Mouse (Mus musculus) stomach, embryonic 16.5 days (tissue): Measurements from ENCODE around the gene Cd96. TPM values are rescaled to one million over a fixed set of nuclear protein-coding genes. Genes with fewer than 3 reads are reported as not detected.

ENCODE experiments used
- ATAC-seq: fragments of 200-750 bp; cut with Nextera tagmentation; 2 replicates; pipeline ENCODE4 v1.8.0; 2017; ENCODE audit warnings: moderate number of reproducible peaks, moderate TSS enrichment; ENCODE audit not compliant: insufficient read depth, low FRiP score
- H3K27ac ChIP-seq: fragments of 300-500 bp; sonication (generic); 2 replicates; pipeline ENCODE4 v1.5.1; 2014; ENCODE audit warnings: low read length
- H3K27me3 ChIP-seq: fragments of 300-500 bp; sonication (generic); 2 replicates; pipeline ENCODE4 v1.6.1; 2014; ENCODE audit warnings: low read length, control low read depth, mixed read lengths; ENCODE audit not compliant: control insufficient read depth, insufficient read depth
- H3K36me3 ChIP-seq: fragments of 300-500 bp; sonication (generic); 2 replicates; pipeline ENCODE4 v1.6.1; 2014; ENCODE audit warnings: low read length; ENCODE audit not compliant: control insufficient read depth, insufficient read depth
- H3K4me1 ChIP-seq: fragments of 300-500 bp; sonication (generic); 2 replicates; pipeline ENCODE4 v1.6.1; 2014; ENCODE audit warnings: low read length, control low read depth, mixed read lengths; ENCODE audit not compliant: control insufficient read depth, insufficient read depth
- H3K4me2 ChIP-seq: fragments of 300-500 bp; sonication (generic); 2 replicates; pipeline ENCODE4 v1.6.1; 2014; ENCODE audit warnings: low read depth, low read length, mixed read lengths
- H3K4me3 ChIP-seq: fragments of 300-500 bp; sonication (generic); replicated peaks from 2 replicates; pipeline ENCODE4 v1.5.1; 2014; ENCODE audit warnings: mild to moderate bottlenecking, low read length
- H3K9ac ChIP-seq: fragments of 300-500 bp; sonication (generic); 2 replicates; pipeline ENCODE4 v1.6.1; 2014; ENCODE audit warnings: low read length
- H3K9me3 ChIP-seq: fragments of 300-500 bp; sonication (generic); replicated peaks from 2 replicates; pipeline ENCODE4 v1.6.1; 2016; ENCODE audit warnings: low read length, control low read depth; ENCODE audit not compliant: control insufficient read depth
- WGBS: fragments of 180-500 bp; shearing (Covaris S2); extraction: QIAGEN DNeasy Blood & Tissue Kit; methylation state at CpG from one replicate; pipeline ENCODE4 v1.1.7; 2014; 5-methylcytosine and 5-hydroxymethylcytosine counted together
- polyA plus RNA-seq: library from polyadenylated mRNA; unstranded; fragments of >200 nt; fragmentation: Nextera tagmentation; extraction: Ambion mirVana; gene quantifications from 2 replicates; pipeline ENCODE4 v1.2.1, GENCODE M21; 2015

Cd96 gene
- polyA plus RNA-seq, 1 experiment from 2014 or later = 0.09 TPM

DNA sequence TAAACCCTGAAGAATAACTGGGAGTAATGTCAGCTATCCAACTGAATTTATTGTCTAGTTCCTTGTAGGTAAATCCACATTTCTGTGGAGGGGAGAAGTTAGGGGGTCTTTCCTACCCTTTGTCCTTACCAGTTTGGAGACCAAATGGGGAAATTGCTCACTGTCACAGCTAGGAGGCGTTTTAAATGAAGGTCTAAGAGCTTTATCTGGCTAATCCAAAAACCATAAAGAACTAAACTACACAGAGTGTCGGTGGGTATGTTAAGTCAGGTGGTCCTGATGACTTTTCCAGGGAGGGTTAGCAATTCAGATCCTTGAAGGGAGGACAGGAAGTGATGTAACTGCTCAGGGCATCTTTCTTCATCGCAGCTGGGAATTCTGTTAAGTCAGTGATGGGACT, 556 bp upstream of the Cd96 start:
- H3K36me3 ChIP-seq = no peaks in the 10 kb centered on the region
- H3K4me2 ChIP-seq = no peak overlapping the region
- H3K27me3 ChIP-seq = no peaks in the 10 kb centered on the region
- ATAC-seq = no peak
- no peak overlapping the region for H3K4me3 ChIP-seq
- H3K27ac ChIP-seq = no peak overlapping the region
- no peak overlapping the region for H3K9ac ChIP-seq
- WGBS = 50% methylated on average over 3 of the region's 3 CpGs
- H3K9me3 ChIP-seq = no peaks in the 10 kb centered on the region
- H3K4me1 ChIP-seq = no peaks in the 10 kb centered on the region

DNA sequence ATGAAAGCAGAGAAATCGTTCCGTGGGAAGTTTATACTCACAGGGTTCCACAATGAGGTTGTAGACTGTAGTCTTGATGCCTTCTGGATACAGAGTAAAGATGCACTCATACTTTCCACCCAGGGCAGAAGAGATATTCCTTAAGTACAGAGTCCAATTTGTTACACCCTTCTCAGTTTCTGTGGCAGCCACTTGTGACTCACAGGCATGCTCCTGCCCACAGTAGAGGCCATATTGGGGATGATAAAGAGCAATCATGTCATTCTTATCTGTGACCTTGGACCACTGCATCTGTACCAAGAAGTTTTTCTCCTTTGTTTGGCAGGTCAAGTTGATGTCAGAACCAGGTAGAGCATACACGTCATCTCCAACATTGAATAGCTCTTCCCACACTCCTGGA, 2.4 kb downstream of the Cd96 start:
- no peak overlapping the region for H3K4me3 ChIP-seq
- no peaks in the 10 kb centered on the region for H3K4me1 ChIP-seq
- no peak overlapping the region for H3K4me2 ChIP-seq
- H3K9me3 ChIP-seq = no peaks in the 10 kb centered on the region
- H3K27ac ChIP-seq = no peak overlapping the region
- H3K9ac ChIP-seq = no peak overlapping the region
- WGBS = 82% methylated on average over 3 of the region's 3 CpGs
- no peaks in the 10 kb centered on the region for H3K27me3 ChIP-seq
- no peaks in the 10 kb centered on the region for H3K36me3 ChIP-seq
- no peak for ATAC-seq

DNA sequence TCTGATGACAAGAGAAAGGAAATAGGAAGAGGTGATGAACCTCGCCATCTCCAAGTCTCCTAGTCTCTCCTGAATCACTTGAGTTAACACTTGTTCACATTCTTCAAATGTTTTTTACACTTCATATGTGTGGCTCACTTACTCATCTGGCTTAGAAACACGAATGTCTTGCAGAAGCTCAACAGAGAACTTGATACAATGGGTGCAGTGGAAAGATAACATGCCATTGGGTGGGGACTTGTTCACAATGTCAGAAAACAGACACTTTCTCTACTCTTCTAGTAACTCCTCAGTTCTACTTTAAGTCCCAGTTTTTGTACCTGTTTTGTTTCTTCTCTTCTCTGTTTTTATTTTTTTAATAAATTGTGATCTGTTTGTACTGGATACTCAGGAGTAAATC, 5.3 kb downstream of the Cd96 start:
- Histone ChIP-seq H3K36me3 (no peaks in the 10 kb centered on the region), H3K9ac (no peak overlapping the region), H3K27me3 (no peaks in the 10 kb centered on the region), H3K4me3 (no peak overlapping the region), H3K27ac (no peak overlapping the region), H3K4me1 (no peaks in the 10 kb centered on the region), H3K9me3 (no peaks in the 10 kb centered on the region), H3K4me2 (no peak overlapping the region)
- ATAC-seq = no peak
- 66% methylated on average over 2 of the region's 2 CpGs for WGBS

DNA sequence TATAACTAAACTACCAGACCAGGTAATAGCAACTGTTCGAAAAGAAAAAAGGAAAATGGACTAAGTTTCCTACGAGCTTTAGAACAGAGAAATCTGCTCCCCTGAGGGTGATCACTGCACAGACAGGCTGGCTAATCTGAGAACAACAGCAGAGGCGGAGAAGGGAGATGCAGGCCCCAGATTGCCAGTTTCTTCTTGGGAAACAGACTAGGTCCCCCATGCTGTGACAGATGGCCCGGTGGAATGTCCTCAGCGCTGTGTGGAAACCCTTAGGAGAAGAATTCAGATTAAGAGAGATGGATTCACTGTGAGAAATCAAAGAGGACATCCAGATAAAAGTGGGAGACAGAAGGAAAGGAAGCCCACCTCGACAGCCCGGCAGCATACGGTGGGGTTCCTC, 10.5 kb downstream of the Cd96 start:
- ATAC-seq = no peak
- no peak overlapping the region for H3K4me3 ChIP-seq
- H3K4me2 ChIP-seq = no peak overlapping the region
- 61% methylated on average over 8 of the region's 8 CpGs for WGBS
- no peaks in the 10 kb centered on the region for H3K36me3 ChIP-seq
- no peak overlapping the region for H3K27ac ChIP-seq
- H3K27me3 ChIP-seq = no peaks in the 10 kb centered on the region
- H3K4me1 ChIP-seq = no peaks in the 10 kb centered on the region
- H3K9ac ChIP-seq = no peak overlapping the region
- no peaks in the 10 kb centered on the region for H3K9me3 ChIP-seq

DNA sequence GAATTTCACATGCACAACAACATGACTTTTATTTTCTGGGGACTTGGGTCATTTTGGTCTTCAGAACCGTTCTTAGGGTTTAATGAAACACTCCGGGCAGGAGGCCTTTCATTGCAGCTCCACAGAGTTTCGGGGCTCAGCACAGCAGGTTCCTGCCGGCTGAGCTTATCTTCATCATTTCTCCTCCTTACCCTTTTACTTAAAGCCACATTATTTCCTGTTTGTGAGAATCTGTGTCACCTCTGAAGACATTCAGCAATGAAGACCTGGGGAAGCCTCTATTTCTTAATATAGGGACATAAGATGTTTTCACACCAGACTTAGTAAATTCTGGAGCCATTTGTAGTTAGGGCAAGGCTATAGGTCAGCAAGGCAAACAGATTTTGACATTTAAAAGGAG, 12.6 kb downstream of the Cd96 start:
- Histone ChIP-seq H3K4me2 (no peak overlapping the region), H3K9ac (no peak overlapping the region), H3K4me3 (no peak overlapping the region), H3K27ac (no peak overlapping the region), H3K36me3 (no peaks in the 10 kb centered on the region), H3K9me3 (no peaks in the 10 kb centered on the region), H3K27me3 (no peaks in the 10 kb centered on the region), H3K4me1 (no peaks in the 10 kb centered on the region)
- WGBS = 81% methylated on average over 4 of the region's 4 CpGs
- ATAC-seq = no peak

DNA sequence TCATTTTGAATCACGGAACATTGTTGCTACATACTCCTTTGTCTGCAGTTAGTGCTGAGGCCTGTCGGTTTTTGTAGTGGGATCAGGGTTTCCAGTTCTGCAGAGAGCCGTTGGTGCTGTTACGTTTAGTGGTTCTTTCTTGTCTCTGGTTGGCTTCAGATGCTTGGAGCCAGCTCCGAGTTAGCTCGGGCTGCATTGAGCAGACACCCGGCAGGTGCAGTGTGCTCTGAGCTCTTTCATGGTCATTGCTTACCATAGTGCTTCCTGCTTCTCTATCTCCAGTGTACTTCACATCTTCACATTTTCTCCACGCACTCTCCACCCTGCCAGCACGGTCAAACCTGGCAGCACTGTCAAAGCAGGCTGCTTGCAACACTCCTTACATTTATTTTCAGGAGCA, 15.6 kb downstream of the Cd96 start:
- no peaks in the 10 kb centered on the region for H3K4me1 ChIP-seq
- no peak for ATAC-seq
- H3K27ac ChIP-seq = no peak overlapping the region
- no peak overlapping the region for H3K9ac ChIP-seq
- no peaks in the 10 kb centered on the region for H3K36me3 ChIP-seq
- H3K4me3 ChIP-seq = no peak overlapping the region
- 77% methylated on average over 9 of the region's 9 CpGs for WGBS
- no peak overlapping the region for H3K4me2 ChIP-seq
- no peaks in the 10 kb centered on the region for H3K9me3 ChIP-seq
- no peaks in the 10 kb centered on the region for H3K27me3 ChIP-seq

DNA sequence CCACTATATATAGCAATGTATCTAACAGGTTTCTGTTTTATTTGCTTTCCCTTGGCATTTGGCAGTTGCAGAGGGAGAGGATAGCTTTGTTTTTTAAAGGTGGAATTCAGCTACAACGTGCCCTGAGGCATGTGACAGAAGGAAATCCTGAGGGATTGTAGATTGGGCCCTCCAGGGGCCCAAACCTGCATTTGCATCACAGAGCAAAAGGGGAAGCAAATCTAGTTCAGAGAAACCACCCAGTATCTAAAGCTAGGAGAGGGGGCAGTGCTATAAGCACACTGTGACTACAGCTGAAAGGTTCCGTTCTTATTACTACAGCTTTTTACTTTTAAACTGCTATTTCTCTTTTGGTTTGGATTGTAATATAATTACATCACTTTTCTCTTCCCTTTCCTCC, 18.3 kb downstream of the Cd96 start:
- no peak for ATAC-seq
- WGBS = 49% methylated on average over 2 of the region's 2 CpGs

DNA sequence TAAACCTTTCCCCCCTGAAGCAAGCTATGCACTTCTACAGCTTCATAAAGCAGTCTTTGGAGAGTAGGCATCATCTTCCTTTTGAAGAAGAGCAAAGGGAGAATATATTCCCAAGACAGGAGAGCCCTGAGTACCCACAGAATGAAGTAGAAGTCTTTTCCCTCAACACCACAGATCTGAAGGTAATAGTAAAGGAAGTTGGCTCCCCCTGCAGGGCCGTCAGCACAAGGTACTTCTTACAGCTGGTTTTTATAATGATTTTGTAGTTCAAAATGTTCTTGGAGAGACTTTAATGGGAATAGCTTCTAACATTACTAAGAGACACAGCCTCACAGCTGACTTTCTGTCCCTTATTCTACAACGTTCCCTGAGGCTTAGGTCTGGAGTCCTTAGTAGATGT, 19.8 kb downstream of the Cd96 start:
- Histone ChIP-seq H3K4me3 (no peak overlapping the region), H3K9me3 (no peaks in the 10 kb centered on the region), H3K27ac (no peak overlapping the region), H3K4me1 (no peaks in the 10 kb centered on the region), H3K27me3 (no peaks in the 10 kb centered on the region), H3K9ac (no peak overlapping the region), H3K4me2 (no peak overlapping the region), H3K36me3 (no peaks in the 10 kb centered on the region)
- no peak for ATAC-seq
- 52% methylated on average over 2 of the region's 2 CpGs for WGBS

More for the DNA sequence above, 18.3 kb downstream of the Cd96 start:
- H3K9me3 ChIP-seq = no peaks in the 10 kb centered on the region
- no peak overlapping the region for H3K4me3 ChIP-seq
- H3K36me3 ChIP-seq = no peaks in the 10 kb centered on the region
- H3K9ac ChIP-seq = no peak overlapping the region
- no peaks in the 10 kb centered on the region for H3K27me3 ChIP-seq
- H3K4me1 ChIP-seq = no peaks in the 10 kb centered on the region
- H3K4me2 ChIP-seq = no peak overlapping the region
- H3K27ac ChIP-seq = no peak overlapping the region

DNA sequence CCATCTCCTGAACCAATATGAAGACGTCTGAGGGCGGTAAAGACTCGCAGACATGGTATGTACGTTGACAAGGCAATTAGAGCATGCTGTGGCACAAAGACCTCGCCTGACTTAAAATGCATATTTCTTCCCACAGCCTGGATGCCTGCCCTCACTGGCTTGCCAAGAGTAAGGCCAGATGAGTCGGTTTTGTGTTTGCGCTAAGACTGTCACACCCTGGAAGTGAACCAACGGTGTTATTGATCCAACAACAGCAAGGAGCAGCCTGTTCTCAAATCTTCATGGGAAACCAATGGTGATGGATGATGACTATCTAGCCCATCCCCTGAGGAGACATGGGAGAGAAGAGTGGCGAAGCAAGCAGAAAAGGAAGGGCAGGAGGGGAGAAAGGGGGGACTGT, 22.6 kb downstream of the Cd96 start:
- Histone ChIP-seq H3K9ac (no peak overlapping the region), H3K4me1 (no peaks in the 10 kb centered on the region), H3K9me3 (no peaks in the 10 kb centered on the region), H3K4me3 (no peak overlapping the region), H3K36me3 (no peaks in the 10 kb centered on the region), H3K27ac (no peak overlapping the region), H3K4me2 (no peak overlapping the region), H3K27me3 (no peaks in the 10 kb centered on the region)
- no peak for ATAC-seq
- 53% methylated on average over 9 of the region's 9 CpGs for WGBS

DNA sequence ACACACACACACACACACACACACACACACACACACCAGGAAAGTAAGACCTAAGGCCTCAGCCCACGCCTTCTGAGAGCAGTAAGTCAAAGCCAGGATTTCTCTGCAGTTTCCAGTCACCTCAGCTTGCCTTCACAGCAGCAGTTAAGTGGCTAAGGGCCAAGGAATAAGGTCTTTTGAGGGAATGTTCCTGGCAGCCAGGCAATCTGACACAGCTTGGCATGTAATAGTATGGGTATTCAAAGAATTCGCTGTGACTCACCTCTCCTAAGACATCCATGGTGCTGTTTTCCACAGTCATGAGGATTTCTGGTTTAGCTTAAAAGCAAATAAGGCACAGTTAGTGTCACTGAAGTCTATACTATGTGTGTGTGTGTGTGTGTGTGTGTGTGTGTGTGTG, 25.6 kb downstream of the Cd96 start:
- WGBS = 57% methylated on average over 2 of the region's 2 CpGs
- Histone ChIP-seq H3K27me3 (no peaks in the 10 kb centered on the region), H3K4me2 (no peak overlapping the region), H3K9me3 (no peaks in the 10 kb centered on the region), H3K36me3 (no peaks in the 10 kb centered on the region), H3K4me3 (no peak overlapping the region), H3K4me1 (no peaks in the 10 kb centered on the region), H3K9ac (no peak overlapping the region), H3K27ac (no peak overlapping the region)
- no peak; the same call in 1 of the 2 replicates for ATAC-seq
